Mouse (Mus musculus): Measurements from ENCODE around the gene Calu.
"Not testable (repeated sequence)": the region's sequence is repeated elsewhere in the genome, so short reads cannot be mapped to it uniquely, and the experiment has no call there.

Calu gene

DNA sequence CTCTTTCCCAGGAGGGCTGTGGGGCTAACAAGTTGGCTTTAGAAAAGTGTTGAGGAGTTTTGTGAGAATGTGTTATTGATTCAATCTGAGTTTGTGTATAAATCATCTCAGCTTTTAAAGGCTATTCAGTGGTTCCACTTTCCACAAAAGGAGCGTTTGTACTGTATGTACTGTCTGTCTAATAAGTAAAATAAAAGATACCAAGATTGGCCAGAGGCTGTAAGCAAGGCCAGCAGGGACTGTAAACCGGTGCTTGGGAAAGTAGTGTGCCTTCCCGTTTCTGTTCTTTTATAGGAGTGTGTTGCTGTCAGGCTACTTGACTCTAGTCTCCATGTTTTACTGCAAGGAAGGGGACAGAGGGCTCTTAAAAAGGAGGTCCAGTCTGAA is 15.3 kb downstream of the Calu start:
- no peak for DNase-seq

DNA sequence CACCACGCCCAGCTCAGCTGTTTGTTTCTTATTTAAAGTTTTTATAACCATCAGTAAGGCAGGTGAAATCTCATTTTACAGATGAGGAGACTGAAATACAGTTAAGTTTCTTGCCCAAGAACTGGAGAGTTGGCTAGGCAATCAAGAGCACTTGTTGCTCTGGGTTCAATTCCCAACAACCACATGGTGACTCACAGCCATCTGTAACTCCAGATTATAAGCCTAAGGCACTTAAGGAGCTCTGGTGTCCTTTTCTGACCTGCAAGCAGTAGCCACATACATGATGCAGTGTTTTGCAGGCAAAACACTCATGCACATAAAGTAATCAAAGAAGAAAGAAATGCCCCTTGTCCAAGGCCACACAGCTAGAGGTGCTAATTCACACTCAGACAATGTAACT is 17.4 kb downstream of the Calu start:
- DNase-seq: no peak

DNA sequence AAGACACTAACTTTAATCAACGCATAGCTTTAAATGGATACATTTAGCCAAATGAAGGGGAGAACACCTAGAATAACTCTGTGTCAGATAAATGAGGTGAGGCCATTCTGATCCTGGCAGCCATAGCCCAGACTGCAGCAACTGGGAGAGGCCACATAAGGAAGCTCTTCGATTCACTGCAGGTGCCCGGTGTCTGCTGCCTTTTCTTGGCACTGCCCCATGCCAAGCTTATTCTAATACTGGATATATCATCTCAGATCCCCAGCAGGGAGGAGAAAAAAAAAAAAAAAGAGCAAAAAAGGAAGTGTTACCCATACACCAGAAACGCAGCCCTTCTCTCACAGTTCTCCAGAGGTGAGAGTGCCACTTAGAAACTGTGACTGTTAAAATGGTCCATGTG is 29.5 kb downstream of the Calu start:
- no peak for DNase-seq

GRCm38 (mm10) chr6:29378678-29379077 is 30.8 kb downstream of the Calu start:
- no peak for DNase-seq

- no peak for DNase-seq
These were observed 32.1 kb downstream of the Calu start for GRCm38 (mm10) chr6:29379954-29380353.

DNA sequence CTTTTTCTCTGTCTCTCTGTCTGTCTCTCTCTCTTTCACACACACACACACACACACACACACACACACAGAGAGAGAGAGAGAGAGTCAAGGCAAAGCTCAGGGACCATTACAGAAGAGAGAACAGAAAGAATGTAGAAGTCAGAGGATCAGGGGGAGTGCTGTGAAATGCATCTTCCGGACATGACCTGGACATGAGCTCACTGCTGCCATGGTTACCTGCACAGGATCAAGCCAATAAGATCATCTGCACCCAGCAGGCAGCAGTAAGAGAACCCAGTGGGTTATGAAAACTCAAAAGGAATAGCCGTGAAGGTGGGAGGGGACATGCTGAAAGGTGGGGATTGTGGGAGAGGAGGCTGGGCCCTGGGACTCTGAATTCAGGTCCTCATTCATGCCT is 34.6 kb downstream of the Calu start:
- DNase-seq: no peak

DNA sequence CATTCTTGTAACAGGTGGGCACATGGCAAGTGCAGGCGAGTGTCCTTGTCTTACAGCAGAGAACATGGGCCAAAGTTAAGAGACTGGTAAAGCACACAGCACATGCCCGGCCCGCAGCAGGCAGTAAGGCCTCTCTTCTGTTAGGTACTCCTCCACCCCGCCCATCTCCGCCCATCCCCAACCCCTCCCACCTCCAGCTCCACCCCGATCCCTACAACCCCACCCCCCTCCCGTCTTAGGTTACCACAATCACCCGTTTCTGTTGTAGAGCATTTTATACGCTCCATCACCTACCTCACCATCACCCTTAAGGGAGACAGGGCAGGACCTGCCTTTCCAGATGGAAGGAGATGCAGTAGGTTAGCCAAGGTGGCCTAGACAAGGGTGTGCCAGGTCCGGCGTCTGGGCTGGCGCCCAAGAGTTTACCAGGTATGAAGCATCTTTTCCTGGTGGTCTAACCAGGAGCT is 40.2 kb downstream of the Calu start, which contains the start of gene Opn1sw:
Gene Opn1sw (minus strand): TSS at position 417 of the 467 bp plus-strand sequence.
- peak; percentile 68 for DNase-seq

DNA sequence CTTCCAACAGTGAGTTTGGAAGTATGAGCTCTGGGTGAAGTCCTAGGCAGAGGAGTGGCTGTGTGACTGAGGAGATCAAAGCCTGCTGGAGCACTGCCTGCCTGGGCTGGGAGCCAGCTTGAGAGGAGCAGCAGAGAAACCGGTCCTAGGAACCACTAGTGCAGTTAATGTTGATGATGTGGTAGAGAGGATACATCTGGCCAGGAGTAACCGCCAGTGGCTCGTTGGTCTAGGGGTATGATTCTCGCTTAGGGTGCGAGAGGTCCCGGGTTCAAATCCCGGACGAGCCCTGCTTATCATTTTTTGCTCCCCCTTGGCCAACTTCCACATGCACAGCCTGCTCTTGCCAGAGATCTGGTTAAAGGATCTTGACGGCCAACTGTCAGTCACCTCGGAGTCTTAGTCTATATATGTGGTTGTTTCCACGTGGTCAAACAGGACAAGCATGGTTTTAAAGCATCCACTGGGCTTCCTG is 40.8 kb downstream of the Calu start:
- peak; percentile 49 for DNase-seq

DNA sequence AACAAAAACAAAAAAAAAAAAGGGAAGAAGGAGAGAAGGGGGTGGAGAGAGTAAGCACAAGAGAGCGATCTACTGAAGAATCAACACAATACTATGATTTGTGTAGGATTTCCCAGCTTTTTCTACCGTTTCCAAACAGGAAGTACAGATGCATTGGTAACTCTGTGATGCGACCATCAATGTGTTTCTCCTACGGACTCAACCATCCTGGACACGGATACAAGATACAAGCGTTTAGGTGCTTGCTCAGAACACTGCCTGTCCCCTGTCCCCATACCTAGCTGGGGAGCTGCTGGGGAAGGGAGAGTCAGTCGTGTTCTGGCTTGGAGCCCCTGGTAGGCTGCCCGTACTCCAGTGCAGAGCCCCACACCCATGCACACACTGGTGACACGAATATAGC is 41.6 kb downstream of the Calu start:
- no peak for DNase-seq

DNA sequence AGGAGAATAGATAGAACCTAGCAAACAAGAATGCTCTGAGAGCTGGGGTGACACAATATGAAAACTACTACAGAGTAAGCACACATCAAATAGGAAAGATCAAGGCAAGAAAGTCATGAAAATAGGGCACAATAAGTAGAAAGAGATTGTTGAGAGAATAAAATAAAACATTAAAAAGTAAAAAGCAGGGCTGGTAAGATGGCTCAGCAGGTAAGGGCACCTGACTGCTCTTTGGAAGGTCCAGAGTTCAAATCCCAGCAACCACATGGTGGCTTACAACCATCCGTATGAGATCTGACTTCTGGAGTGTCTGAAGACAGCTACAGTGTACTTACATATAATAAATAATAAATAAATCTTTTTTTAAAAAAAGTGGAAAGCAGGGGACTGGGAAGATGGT is 42.6 kb downstream of the Calu start:
- not testable (repeated sequence) for DNase-seq

DNA sequence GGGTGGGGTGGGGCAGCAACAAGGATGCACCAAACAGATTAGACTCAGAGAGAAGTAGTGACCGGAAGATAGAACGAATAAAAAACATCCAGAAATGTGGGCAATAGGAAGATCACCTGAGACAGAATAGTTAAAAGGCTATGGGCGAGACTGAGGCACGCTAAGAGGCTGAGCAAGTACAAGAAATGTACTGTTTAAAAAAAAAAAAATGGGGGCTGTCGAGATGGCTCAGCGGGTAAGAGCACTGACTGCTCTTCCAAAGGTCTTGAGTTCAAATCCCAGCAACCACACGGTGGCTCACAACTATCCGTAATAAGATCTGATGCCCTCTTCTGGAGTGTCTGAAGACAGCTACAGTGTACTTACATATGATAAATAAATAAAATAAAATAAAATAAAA is 43.4 kb downstream of the Calu start:
- not testable (repeated sequence) for DNase-seq

GRCm38 (mm10) chr6:29391802-29392201 is 43.9 kb downstream of the Calu start:
- DNase-seq: no peak

DNA sequence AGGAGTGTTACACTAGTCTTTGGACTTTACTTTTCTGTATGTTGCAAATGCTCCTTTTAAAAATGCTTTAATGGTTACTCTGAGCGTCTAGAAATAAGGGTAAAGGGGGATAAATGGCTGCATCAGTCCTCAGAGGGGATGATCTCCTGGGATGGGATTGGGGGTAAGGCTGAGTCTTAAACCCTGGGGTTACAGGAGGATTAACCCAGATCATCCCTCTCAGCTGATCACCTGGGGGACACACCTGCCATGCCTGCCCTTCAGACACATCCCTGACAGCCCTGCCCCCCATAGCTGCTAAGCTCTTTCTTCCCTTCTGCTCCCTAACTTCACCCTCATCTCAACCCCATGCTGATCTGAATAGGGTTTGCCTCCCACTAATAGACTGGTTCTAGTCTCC is 46.4 kb downstream of the Calu start:
- no peak for DNase-seq

DNA sequence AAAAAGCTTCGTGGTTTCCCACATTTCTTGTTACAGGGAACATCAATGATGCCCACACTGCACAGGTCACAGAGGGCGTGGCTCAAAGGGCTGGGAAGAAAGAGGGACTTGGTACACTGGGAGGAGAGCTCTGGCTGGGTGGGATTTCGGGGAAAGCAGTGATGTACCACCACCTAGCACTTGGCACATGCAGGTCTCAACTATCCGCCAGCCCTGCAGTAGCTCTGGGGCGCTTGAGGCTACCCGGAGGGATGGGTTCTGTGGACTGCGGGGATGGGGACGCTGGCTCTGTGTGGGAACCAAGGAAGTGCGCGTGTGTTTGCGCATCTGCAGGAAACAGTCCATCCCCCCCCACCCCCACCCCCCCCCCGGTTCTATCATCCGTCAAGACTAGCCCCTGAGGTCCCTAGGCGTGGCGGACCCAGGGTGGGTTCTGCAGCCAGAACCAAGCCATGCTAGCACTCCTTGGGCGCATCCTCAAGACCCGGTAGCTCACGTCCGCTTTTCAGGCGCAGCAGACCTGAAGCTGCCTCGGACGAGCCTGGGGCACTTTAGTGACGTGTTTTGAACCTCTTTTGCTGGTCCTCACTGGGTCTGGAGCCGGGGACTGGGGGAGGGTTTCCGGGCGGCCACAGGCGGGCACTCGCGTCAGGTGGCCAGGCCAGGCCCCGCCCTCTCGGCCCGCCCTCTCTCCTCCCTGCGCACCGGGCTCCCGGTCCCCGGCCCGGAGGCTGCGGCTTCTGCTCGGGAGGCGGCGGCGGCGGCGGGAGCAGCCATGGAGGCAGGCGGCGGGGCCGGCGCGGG is 48.2 kb downstream of the Calu start, which contains the start of gene Ccdc136:
Gene Ccdc136 (plus strand): TSS at position 400 of the 804 bp plus-strand sequence.
- peak; percentile 86 for DNase-seq

GRCm38 (mm10) chr6:29396714-29397540 is 49.1 kb downstream of the Calu start:
- DNase-seq: peak; percentile 47

- DNase-seq: peak; percentile 34
These were observed 49.7 kb downstream of the Calu start for GRCm38 (mm10) chr6:29397575-29397974.

- DNase-seq: no peak
These were observed 52.0 kb downstream of the Calu start for GRCm38 (mm10) chr6:29399851-29400250.

DNA sequence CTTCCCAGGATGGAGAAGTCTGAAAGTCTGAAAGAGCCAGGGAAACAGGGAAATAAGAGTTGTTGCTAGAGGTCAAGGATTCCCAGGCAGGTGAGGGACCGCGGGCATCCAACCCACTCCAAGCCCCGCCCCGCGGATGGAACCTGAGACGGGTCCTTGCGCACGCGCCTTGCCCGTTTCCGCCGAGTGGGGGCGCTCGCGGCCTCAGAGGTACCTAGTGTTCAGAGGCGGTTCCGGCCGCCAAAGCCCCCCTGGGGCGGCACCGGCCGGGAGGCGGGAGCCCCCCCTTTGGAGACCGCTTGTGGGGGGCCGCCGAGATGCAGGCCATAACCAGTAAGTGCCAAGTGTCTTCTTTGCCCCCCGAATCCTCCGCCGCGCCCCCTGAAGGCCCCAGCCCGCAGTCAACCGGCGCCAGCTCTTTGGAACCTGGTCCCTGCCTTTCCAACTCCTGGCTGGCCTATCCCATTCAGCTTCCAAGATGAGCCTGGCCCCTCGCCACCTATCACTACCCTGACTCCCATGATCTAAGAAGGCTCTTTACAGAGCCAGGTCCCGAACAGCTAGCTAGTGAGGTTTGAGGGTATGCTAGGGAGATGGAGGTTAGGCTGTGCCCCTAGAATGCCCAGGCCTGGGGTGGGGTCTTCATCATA is 54.9 kb downstream of the Calu start:
- peak; percentile 70 for DNase-seq

GRCm38 (mm10) chr6:29406412-29406811 is 58.5 kb downstream of the Calu start:
- no peak for DNase-seq

DNA sequence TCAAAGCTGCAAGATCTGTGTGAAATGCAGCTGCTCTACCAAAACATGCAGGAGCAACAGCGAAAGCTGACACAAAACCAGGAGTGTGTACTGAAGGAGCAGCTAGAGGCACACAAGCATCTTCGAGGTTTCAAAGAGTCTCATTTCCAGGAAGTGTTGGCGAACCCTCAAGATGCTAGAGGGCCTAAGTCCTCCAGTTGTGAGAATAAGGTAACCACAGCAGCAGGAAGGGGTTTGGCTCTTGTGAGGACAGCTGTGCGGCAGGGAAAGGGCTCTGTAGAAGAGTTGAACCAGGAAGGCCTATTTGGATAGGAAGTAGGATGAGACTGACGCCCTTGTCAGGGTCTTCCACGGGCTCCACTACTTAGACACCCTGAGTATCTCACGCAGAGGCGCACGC is 67.6 kb downstream of the Calu start:
- no peak for DNase-seq

DNA sequence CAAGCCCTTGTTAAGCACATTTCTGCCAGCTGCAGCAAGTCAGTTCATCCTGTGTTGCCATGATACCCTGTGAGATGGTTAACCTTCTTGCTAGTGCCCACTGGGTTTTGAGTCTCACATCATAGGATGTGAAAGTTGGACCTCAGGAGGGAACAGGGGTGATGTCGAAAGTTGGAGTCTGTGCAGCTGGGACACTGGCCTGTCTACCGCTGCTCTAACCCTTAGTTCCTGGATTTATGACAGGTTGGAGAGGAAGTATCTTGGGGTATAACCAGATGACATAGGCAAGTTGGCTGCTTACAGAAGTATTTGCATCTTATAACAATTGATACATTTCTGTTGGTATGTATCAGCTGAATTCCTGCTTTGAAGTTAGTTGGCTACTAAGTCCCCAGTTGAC is 72.7 kb downstream of the Calu start:
- DNase-seq: no peak

- no peak for DNase-seq
These were observed 77.2 kb downstream of the Calu start for GRCm38 (mm10) chr6:29425118-29425517.

DNA sequence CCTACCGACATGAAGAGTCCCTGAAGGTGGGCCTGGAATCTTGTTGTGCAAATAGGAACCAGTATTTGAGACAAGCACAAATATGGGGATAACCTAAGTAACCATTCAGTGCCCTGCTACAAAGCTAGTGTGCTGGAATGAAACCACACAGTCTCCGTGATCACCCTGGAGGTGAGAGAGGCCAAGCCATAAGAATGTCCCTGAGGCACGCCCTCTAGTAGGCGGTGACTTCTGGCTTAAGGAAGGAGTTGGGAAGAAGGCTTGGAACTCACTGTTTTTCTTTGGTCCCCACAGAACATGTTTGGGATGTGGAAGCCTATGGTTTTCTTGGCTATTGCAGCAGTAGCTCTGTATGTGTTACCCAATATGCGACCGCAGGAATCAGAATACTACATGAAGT is 78.5 kb downstream of the Calu start:
- DNase-seq: no peak
